Mouse (Mus musculus): ENCODE results near the gene Zfp788.

Gene Zfp788

GRCm38 (mm10) chr7:41632409-41633220 is at the start of gene Zfp788:
Gene Zfp788, plus strand, starts transcription at chr7:41633203.
- TF ChIP-seq GATA4 (IDR thresholded peaks at IDR 0.05; ENCODE audit: insufficient replicate concordance, low read length) = no peak

GRCm38 (mm10) chr7:41598615-41599014 is 34.4 kb upstream of the Zfp788 start:
- TF ChIP-seq GATA4 (IDR thresholded peaks at IDR 0.05; ENCODE audit: insufficient replicate concordance, low read length) = no peak

GRCm38 (mm10) chr7:41599034-41599813 is 33.8 kb upstream of the Zfp788 start, which contains the start of gene 2610021A01Rik:
Gene 2610021A01Rik, plus strand, starts transcription at chr7:41599230.
- no peak; the same call in 1 of the 2 replicates for TF ChIP-seq GATA4 (IDR thresholded peaks at IDR 0.05; ENCODE audit: insufficient replicate concordance, low read length)

- no peak for TF ChIP-seq GATA4 (IDR thresholded peaks at IDR 0.05; ENCODE audit: insufficient replicate concordance, low read length)
Observed at GRCm38 (mm10) chr7:41599932-41600548, 33.0 kb upstream of the Zfp788 start.

GRCm38 (mm10) chr7:41611654-41612053 is 21.3 kb upstream of the Zfp788 start:
- TF ChIP-seq GATA4 (IDR thresholded peaks at IDR 0.05; ENCODE audit: insufficient replicate concordance, low read length) = no peak

- TF ChIP-seq GATA4 (IDR thresholded peaks at IDR 0.05; ENCODE audit: insufficient replicate concordance, low read length) = no peak
Observed at GRCm38 (mm10) chr7:41633221-41633984, 400 bp downstream of the Zfp788 start.

Measured in liver, adult (tissue).